Mouse (Mus musculus) spleen, embryonic (tissue): ENCODE results near the gene Tgfb1i1.

Experiments
- CTCF ChIA-PET: fragments of 350-600 bp; sonication (Branson Sonifier 250); formaldehyde crosslinking; loops from one replicate; lab custom pipeline; 2022; lab: Charles Lee

The Tgfb1i1 gene

DNA sequence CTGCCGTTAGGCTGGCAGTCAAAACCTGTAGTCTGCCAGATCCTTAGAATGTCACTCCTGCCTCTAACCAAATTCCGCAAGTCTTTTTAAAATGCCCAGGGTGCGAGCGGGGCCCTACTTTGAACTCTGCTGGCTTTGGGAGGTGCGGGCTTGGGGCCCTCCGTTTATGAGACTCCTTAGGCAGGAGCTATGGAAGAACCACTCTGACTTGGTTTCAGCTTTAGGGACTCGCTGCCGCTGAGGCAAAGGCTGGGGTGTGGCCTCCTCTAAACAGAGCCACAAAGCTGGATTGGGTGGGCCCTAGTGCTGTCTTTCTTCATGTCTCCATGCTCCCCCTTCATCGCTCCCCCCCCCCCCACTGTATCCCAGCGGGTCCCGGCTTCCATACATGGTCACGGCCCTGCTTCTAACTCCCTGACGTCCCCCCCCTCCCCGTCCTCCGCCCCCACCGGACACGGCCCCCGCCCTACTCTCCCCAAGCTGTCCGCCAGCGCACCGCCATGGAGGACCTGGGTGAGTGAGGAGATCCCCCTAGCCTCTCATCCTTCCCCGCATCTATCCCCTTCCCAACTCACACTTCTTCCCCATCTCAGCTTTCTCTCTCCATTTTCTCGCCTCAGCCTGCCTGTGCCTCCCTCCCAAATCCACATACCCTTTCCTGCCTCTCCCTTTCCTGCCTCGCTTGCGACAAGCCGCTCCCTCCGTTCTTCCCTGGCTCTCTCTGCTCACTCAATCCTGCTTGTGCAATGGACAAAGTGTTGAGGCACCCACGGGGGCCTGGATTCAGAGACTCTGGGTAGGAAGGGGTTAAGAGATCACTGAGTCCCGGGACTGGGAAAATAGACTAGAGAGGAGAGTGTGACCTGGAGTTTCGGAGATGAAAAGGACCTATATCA is at the start of gene Tgfb1i1:
Gene Tgfb1i1 (plus strand): TSS at position 317 of the 896 bp plus-strand sequence.
- CTCF ChIA-PET, result interaction anchor here (0.6 kb wide), 1 partner anchor 88 kb away, joined by 13 read pairs; no protein-coding TSS in a partner anchor

GRCm38 (mm10) chr7:128201607-128202006 is 45.0 kb upstream of the Tgfb1i1 start:
- CTCF ChIA-PET, result interaction anchor here (0.5 to 0.6 kb wide), 2 partner anchors 20 to 464 kb away, joined by 4 to 8 read pairs; no protein-coding TSS in a partner anchor

- CTCF ChIA-PET, result no interaction called here
These were observed 43.5 kb upstream of the Tgfb1i1 start for GRCm38 (mm10) chr7:128203071-128203470.

- CTCF ChIA-PET, result interaction anchor here (0.5 kb wide), 1 partner anchor 132 kb away, joined by 4 read pairs; no protein-coding TSS in a partner anchor
These were observed 42.4 kb upstream of the Tgfb1i1 start for GRCm38 (mm10) chr7:128204179-128204578.

- CTCF ChIA-PET, result no interaction called here
These were observed 40.9 kb upstream of the Tgfb1i1 start for GRCm38 (mm10) chr7:128205695-128206094.

GRCm38 (mm10) chr7:128206152-128206551 is 40.5 kb upstream of the Tgfb1i1 start, which contains the start of gene Cox6a2:
Cox6a2 (minus strand) TSS chr7:128206387.
- CTCF ChIA-PET, result no interaction called here

DNA sequence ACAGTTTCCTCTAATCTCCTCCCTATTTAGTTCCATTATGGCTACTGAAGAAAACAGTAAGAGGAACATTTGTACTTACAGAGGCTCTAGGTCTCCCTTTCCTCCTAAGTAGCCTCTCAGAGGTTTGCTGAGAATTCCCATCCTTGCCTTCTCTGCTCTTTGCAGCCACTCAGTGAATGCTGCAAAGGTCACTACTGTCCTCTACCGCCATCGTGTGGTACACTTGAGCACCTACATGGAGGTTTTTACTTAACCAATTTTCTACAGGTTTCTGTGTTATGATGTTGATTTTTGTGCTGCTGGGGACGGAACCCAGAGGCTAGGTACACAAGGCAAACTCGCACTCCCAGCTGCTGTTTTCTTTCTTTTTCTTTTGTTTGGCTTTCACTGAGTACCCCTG is 38.4 kb upstream of the Tgfb1i1 start:
- CTCF ChIA-PET, result interaction anchor here (0.7 kb wide), 1 partner anchor 73 kb away, joined by 4 read pairs; no protein-coding TSS in a partner anchor

- CTCF ChIA-PET, result no interaction called here
These were observed 36.8 kb upstream of the Tgfb1i1 start for GRCm38 (mm10) chr7:128209826-128210225.

GRCm38 (mm10) chr7:128219952-128220351 is 26.7 kb upstream of the Tgfb1i1 start:
- CTCF ChIA-PET, result no interaction called here

DNA sequence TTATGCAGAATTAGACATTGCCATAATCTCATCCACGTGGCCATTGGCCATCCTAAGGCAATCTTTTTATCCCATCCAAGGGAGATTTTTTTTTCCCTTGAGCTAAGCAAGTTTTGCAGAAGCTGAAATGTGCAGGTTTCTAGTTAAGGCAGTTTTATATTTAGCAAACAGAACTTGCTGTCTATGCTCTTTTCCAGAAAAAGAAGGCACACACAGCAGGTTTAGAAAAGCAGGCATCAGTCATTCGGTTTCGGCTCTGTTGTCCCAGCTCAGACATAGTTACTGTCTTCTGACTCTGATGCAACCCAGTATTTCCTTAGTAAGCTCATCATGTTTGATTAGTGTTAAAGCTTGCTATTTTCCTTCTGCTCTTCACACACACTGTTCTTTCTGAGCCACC is 25.7 kb upstream of the Tgfb1i1 start:
- CTCF ChIA-PET, result interaction anchor here (0.6 kb wide), 1 partner anchor 1075 kb away, joined by 4 read pairs; no protein-coding TSS in a partner anchor

DNA sequence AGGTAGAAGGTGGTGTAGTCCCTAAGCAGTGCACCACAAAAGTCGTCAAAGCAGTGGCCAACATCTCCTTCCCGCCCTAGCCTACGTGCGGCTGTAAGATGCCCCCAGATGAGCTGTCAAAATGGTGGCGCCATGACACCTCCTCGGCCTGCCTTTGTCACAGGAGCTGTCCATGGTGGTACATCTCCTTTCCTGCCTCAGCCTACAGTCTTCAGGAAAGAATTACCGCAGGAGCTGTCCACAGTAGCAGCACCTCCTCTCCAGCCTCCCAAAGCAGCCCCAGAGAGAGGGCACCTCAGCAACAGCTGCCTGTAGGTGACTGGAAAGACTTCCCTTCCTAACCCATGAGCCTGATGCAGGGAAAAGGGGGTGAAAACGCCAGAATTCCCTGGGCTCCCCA is 14.9 kb upstream of the Tgfb1i1 start:
- CTCF ChIA-PET, result no interaction called here

- CTCF ChIA-PET, result no interaction called here
These were observed 11.8 kb upstream of the Tgfb1i1 start for GRCm38 (mm10) chr7:128234796-128235195.

GRCm38 (mm10) chr7:128235481-128235880 is 11.1 kb upstream of the Tgfb1i1 start:
- CTCF ChIA-PET, result interaction anchor here (0.5 kb wide), 1 partner anchor 330 kb away, joined by 4 read pairs; no protein-coding TSS in a partner anchor

GRCm38 (mm10) chr7:128236426-128236825 is 10.2 kb upstream of the Tgfb1i1 start:
- CTCF ChIA-PET, result interaction anchor here (0.6 kb wide), 1 partner anchor 10 kb away, joined by 12 read pairs; no protein-coding TSS in a partner anchor

DNA sequence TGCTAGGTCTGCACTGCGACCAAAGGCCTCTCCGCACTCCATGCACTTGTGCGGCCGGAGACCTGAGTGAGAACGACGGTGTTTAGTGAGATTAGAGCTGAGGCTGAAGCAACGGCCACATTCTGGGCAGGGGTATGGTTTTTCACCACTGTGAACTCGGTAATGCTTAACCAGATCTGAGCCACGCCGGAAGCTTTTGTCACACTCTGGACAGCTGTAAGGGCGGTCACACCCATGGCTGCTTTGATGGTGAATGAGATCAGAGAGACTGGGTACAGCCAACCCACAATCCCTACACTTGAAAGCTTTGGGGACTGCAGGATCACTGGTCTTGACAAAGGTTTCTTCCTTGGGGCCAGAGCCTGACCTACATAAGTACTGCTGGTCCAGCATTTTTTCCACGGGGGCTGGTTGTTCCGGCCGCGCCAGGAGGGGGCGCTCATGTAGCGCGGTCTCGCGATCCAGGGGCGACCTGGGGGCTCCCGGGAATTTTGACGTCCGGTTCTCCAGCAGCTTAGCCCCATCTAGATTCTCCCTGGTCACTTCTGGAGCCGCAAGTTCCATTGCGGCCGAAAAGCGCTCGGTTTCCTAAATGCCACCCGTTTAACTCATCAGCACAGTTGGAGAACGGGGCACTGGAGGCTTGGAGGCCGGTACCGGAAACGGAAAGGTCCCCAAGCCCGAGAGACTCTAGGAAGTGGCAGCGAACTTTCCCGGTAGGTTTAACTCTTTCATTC is 9.6 kb upstream of the Tgfb1i1 start, which contains the start of gene Armc5:
Gene Armc5 (plus strand): TSS at position 487 of the 737 bp plus-strand sequence.
- CTCF ChIA-PET, result no interaction called here

GRCm38 (mm10) chr7:128237593-128237926 is 9.1 kb upstream of the Tgfb1i1 start:
- CTCF ChIA-PET, result no interaction called here

GRCm38 (mm10) chr7:128237927-128238778 is 8.5 kb upstream of the Tgfb1i1 start, which contains the start of gene 9130023H24Rik:
9130023H24Rik (minus strand) TSS chr7:128238031.
- CTCF ChIA-PET, result no interaction called here

DNA sequence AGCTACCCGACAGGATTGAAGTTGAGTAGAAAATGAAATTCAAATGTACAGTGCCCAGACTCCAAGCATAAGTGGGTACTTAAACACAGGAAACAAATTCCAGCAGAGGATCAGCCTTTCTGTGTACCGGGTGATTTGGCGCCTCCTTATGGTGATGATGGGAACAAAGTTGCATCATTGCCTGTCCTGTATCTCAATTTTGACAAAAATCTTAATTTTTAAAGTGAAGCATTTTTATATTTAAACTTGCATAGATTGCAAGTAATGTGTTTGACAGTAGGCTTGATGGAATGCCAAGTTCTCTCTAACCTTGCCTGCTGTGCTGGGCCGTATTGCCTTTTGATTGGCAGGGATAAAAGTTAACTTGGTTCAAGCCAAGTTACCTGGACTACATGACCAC is 7.6 kb upstream of the Tgfb1i1 start:
- CTCF ChIA-PET, result no interaction called here

GRCm38 (mm10) chr7:128240131-128240784 is 6.4 kb upstream of the Tgfb1i1 start:
- CTCF ChIA-PET, result no interaction called here

- CTCF ChIA-PET, result no interaction called here
These were observed 4.3 kb upstream of the Tgfb1i1 start for GRCm38 (mm10) chr7:128242331-128242730.
